Mouse (Mus musculus): Measurements from ENCODE around the gene Kcnmb2.

DNA sequence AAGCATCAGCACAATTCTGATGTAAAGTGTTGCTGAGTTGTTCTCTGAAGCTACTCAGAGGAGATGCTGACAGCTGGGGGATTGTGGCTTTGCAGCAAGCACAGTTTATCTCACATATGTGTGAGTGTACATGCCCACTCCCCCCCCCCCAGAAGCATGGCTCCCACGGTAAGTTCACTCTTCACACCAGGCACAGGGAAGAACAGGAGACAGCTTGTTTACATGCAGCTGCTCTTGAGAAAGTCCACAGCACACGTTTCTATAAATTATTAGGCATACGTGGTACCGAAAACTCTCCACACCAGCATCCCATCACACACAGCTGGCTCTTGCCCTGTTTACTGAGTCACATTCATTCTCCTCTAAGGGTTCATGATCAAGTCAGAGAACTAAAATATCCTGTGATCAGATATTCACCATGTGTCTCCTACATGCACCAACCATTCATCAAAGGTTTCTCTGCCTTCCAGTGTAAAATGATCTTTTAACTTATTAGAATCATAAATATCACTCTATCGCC lies 89.3 kb downstream of the Kcnmb2 start:
- TF ChIP-seq EP300 (optimal IDR thresholded peaks at IDR 0.05), result no peak
- no peak for TF ChIP-seq CTCF (IDR thresholded peaks at IDR 0.05; ENCODE audit: low read depth)
